Mouse (Mus musculus) kidney, adult 18-20 months (tissue): ENCODE results near the gene Wfikkn1.
A peak's percentile ranks its signal among the peaks of the same experiment; 100 is the strongest.
"Not testable (repeated sequence)": the region's sequence is repeated elsewhere in the genome, so short reads cannot be mapped to it uniquely, and the experiment has no call there.

Experiments used
- DNase-seq: peaks from one replicate; pipeline ENCODE4 v3.0.0; 2021

Gene Wfikkn1

DNA sequence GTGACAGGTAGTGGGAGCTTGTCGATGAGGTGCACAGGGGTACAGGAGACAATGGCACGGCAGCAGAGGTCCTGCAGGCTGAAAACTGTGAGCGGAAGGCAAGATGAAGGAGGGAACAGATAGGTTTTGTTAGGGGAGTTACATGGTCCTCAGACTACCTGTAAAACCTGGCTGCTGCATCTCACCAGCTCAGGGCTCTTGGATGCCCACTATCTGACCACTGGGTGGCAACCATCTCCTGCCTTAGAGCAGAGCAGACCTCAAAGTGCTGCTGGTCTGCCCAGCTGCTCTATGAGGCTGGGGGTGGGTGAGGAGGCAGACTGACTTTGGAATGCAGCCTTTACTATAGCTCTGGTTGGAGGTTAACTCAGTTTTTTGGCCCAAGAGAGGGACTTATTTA lies 3.2 kb upstream of the Wfikkn1 start:
- no peak for DNase-seq

DNA sequence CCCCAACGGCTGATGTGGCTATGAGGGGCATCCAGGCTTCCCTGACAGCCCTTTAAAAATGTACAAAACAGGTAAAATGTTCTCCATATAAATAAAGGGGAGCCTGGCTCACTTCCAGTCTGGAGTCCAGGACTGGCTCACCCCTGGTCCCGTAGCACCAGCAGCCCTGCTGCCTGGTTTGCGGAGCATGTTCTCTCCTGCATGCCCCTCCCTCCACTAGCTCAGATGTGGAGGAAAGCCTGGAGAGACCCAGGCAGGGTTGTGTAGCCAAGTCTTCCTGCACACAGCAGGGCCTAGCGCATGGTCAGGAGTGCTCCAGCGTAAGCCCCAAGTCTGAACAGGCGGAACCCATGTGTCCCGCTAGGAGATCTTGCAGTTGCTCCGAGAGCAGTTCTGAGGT lies 2.6 kb upstream of the Wfikkn1 start:
- DNase-seq = no peak

DNA sequence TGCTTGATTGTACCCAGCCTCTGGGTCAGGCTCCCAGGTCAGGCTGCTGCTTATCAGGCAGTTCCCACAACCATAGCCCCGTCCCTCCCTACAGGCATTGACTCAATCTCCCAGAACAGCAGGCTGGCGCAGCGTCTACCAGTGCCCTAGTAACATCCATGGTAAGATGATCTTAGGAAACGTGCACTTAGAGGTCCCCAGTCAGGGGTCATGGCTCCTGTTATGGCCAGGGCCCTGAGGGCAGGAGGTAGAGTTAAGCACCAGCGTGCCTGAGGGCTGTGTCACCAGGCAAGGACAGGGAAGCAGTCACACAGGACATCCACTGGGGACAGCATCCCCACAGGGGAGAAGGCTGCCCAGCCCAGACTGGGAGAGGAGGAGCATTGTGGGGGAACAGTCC lies 1.6 kb upstream of the Wfikkn1 start:
- no peak for DNase-seq

DNA sequence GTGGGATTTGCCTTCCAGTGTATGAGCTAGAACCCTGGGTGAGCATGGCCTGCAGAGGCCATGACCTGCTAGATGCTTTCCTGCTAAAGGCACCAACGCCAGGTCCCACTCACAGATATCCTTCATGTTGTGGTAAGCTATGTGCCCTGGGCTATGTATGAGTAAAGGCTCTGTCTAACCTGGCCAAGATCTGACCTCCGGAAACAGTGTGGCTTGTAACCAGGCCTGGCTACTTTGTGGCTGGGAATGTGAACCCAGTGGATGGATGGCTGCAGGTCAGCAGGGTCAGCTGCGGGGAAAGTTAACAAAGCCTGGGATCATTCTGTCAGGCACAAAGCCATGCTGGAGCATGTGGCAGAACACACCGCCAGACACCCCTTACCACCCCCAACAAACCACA lies 1.0 kb upstream of the Wfikkn1 start:
- no peak for DNase-seq

DNA sequence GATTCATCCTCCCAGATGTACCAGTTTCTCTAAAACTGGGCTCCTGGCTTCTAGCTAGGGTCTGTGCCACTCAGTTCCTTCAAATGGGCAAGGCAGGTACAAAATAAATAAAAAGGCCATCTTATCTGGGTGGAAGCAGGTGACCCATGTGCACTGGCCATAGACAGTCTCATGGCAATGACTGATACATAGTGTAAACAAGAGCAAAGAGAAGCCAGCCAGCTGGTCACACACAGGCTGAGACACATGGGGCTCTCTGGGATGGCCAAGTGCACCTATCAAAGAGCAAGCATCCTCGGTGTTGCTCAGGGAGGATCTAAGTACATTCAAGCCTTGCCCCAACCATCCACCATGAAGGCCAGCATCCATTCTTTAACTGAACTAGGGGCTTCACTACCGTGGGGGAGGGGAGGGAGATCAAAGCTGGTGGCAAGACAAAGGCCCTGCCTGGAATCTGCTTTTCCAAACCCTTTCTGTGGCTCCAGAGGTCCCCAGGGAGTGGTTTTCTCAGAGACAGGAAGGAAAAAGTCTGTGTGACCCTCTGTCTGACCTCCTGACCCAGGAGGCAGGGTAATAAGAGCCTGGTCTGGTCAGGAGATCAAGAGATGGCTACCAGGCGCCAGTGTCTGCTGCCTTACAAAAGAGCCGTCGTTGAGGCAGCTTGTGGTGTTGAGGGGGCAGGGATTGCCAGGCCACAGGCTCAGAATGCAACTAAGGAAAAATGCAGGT lies 419 bp upstream of the Wfikkn1 start:
- no peak for DNase-seq

DNA sequence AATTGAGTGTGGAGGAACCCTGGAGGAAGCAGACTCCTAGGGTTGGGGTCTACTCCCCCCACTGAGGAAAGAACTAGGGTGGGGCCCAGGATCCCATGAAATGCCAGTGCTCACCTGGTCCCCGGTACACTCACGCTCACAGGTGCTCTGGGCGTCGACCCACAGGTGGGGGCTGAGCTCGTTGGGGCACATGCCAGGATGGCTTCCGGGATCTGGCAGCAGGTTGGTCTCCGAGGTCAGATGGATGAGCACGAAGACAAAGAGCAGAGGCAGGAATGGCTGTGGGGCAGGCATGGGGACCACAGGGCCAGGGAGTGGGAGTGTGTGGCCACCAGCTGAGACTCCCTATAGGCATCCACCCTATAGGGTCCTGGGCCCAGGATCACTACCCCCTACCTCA lies 908 bp downstream of the Wfikkn1 start:
- no peak for DNase-seq

DNA sequence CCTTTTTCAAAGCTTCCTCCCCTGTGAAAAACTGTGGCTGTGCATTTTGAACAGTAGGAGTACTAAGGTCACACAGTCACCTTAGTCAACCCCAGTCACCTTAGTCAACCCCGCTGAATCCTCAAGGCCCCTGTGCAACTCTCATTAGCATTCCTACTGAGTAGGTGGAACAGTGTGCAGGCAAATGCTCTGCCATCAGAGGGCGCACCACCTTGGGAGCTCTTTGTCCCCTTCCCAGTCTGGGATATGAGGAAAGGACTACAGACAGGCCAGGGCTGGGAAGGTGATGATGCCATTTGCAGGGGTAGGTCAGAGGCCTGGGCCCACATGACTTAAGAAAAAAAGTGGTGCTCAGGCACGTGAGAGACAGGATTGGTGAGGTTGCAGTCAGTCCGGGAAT lies 1.4 kb downstream of the Wfikkn1 start:
- DNase-seq = peak; percentile 75

DNA sequence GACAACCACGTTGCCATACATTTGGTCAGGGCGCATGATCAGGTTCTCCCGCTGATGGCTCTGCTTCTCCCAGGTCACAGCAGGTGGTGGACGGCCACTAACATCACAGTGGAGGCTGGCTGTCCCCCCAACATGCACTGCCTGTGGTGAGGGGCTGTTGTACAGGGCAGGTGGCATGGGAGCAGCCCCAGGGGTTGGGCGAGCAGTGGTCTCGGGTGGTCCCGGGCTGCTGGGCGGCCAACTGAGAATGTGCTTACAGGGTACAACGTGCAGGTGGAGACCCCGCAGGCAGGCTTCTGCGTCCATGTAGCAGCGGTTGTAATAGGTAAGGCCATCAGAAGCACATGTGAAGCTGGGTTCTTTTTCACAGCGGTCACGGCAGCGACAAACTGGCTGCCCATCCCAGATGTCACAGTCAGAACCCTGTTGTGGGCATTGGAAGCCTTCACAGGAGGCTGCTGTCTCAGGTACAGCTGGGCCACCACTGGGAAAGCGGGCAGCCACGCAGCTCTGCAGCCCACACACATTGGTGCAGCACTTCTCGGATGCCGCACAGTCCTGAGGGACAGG lies 2.0 kb downstream of the Wfikkn1 start:
- DNase-seq = no peak

DNA sequence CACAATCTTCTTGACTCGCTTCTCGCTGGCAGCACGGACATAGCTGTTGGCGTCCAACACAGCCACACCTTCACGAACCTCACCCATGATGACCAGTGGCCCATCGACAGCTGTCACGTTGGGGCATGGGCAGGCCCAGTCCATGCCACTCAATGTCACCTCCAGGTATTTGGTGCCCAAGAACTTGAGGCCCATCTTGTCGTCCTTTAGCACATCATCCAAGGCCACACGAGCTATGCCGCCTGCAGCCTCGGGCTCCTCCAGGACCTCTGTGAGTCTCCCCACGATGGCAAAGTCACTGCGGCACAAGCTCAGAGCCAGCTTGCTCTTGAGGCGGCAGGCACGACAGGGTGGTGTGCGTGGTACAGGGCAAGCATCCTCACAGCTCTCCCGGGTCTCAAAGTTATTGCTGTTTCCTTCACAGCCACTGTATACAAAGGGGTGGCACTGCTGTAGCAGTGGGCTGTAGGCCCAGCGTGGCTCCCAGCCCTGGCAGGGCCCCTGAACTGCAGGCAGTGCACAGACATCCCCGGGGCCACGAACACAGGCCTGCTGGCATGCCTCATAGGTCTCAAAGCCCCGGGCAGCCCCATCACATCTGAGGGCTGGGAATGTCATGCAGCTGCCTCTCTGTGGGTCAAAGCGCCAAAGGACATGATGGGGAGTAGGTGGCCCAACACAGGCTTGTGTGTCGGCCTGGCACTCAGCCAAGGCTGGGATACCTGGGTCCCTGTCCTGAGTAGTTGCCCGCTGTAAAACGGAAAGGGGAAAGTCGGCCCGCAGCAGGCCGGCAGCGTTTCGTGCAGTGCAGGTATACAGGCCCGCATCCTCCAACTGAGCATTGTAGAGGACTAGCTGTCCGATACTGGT lies 2.7 kb downstream of the Wfikkn1 start:
- no peak for DNase-seq

DNA sequence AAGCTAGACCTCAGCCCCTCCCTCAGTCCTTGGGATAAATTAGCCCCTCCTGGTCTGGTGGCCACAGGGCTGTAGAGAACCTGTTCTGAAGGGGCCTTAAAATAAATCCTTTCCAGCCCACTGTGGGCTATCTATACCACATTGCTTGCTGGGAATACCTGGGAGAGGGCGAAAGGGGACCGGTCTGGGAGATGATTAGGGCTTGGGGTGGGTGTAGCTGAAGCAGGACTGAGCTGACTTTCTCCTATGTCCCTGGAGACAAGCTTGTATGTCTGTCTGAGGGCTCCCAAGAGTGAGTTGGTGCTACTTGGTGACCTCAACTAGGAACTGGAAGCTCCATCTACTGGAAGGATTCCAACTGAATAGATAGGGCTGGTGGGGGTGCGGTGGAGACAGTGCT lies 3.6 kb downstream of the Wfikkn1 start:
- no peak for DNase-seq

DNA sequence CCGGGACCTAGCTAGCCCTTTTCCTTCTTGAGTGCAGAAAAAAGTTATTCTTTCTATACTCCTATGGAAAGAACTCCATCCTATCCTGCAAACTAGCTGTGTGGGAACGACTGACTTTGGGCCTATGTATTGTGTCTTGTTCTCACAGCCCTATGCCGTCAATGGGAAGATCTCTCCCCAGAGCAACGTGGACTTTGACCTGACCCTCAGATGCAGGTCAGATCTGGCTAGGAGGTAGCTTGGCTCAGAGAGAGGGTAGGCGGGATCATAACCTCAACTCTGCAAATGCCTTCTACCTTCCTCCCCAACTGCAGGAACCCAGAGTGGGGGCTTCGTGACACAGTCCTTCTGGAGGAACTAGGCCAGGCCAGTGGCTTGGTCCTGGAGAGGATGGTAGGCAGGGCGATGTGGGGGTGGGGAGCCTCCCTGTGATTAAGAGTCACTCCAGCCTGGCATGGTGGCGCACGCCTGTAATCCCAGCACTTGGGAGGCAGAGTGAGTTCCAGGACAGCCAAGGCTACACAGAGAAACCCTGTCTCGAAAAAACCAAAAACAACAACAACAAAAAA lies 4.2 kb downstream of the Wfikkn1 start:
- DNase-seq = peak; percentile 76

DNA sequence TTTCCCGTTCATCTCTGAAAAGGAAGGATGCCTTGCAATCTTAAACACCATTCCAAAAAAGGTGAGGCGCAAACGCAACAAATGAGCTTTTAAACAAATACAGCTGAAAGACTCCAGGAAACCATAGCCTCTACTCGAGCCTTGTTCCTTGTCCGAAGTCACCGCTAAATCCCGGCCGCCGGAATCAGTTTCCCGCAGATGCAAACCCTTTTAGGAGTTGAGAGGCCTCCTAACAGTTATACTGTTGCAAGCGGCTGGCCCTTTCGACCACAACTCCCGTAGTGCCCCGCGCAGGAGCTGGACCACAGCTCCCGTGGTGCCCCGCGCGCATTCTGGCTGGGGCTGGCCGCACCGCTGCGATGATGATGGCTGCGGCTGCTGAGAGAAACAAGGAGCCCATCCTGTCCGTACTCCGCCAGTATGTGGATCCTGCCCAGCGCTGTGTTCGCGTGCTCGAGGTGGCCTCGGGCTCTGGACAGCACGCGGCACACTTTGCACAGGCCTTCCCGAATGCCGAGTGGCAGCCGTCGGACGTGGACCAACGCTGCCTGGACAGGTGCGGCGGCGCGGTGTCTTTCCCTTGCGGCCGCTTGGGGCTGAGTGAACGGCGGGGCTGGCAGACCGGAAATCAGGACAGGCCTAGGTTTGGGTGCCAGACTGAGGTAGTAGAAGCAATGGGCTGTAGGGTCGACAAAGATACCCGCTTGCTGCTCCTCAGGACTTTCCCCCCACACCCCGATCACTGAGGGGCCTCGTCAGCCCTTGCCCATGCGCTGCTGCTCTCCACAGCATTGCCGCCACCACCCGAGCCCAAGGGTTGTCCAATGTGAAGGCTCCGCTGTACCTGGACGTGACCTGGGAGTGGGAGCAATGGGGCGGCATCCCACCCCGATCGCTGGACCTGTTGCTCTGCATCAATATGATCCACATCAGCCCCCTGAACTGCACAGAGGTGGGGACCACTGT lies 5.2 kb downstream of the Wfikkn1 start:
- DNase-seq = peak; percentile 92

DNA sequence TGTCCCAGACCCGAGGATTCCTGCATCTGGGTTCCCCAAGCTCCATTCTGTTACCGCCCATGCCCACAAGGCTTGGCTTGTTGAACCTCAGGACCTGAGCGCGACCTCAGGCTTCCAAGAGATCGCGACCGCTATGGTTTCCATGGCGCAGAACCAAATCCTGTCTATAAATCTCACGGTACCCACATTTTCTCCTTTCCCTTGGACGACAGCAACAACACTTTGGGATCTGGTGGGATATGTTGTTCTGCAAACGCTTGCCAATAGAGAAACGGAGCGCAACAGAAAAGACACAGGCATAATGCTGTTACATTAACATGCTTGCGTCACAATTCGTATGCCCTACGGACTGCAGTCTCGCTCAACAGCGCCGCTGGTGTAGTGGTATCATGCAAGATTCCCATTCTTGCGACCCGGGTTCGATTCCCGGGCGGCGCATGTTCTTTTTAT lies 5.9 kb downstream of the Wfikkn1 start, which contains the start of gene Mettl26:
Gene Mettl26 (plus strand): TSS at position 354 of the 450 bp plus-strand sequence.
- peak; percentile 98 for DNase-seq

DNA sequence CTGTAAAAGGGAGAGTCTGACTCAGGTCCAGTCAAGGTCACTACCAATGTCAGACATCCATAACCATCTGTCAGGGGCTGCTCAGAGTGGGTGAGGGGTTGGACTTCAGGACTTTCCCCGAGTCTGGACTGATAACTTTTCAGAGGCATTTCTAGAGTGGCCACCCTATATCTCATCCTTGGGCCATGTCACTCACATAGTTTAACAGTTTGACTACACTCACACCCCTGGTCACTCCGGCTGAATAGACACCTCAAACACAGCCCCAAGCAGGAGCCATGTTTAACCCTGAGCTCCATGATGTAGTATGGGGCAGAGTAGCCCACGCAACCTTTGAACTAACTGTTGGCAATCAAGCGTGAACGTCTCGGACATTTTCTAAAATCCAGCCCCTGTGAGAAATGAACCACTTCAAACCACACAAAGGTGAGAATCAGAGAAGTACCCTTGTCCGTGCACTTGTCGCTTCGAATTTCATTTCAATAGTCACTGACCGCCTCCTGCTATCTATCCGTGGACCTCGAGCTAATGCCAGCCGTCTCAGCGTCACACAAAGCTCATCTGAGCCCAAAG lies 6.4 kb downstream of the Wfikkn1 start:
- DNase-seq = no peak

DNA sequence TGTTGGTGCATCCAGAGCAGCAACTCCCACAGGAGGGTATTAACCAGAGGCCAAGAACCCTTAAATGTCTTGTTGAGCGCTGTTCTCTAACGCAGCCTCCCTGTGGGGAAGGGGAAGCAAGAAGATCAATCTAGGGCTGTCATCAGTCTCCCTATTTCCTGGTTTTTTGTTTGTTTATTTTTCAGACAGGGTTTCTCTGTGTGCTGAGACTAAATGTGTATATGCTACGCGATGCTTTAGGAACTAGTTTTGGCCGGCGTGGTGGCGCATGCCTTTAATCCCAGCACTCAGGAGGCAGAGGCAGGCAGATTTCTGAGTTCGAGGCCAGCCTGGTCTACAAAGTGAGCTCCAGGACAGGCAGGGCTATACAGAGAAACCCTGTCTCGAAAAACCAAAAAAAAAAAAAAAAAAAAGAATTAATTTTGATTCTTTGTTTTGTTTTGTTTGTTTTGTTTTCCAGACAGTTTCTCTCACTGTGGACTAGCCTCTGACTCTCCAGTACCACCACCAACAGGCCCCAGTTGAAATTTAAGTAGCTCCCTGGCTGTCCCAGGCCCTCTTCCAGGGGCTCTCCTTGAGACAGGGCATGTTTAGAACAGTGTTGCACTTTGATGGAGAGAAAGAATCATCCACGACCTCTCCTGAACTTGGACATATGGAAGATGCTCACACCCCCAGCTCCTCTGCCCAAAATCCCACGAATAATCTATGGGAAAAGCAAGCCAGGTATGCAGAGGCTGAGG lies 7.1 kb downstream of the Wfikkn1 start:
- DNase-seq = no peak

DNA sequence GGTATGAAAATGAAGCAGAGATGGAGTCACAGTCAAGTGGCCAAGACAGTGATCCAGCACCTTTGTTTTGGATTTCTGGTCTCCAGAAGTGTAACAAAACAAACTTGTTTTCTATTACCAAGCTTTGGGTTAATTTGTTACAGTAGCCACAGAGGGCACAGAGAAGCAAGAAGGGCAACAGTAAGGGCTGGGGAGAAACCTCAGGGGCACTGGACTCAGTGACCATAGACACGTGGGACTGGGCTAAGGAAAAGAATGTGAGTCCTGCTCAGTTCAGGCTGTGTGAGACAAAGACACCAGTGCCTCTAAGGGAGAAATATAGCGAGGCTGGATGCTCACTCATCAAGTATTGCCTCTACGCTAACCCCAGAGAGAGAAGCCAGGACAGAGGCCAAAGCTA lies 8.0 kb downstream of the Wfikkn1 start:
- no peak for DNase-seq

DNA sequence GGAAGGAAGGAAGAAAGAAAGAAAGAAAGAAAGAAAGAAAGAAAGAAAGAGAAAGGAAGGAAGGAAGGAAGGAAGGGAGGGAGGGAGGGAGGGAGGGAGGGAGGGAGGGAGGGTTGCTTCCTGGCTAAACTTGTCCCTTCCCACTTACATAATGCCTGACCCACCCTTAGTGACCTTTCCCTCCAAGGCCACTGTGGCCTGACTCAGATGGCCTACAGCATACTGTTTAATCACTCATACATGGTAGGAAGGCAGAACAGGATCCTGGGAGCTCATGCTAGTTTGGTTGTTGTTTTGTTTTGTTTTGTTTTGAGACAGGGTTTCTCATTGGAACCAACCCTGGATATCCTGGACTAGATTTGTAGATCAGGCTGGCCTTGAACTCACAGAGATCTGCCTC lies 9.1 kb downstream of the Wfikkn1 start:
- not testable (repeated sequence) for DNase-seq

DNA sequence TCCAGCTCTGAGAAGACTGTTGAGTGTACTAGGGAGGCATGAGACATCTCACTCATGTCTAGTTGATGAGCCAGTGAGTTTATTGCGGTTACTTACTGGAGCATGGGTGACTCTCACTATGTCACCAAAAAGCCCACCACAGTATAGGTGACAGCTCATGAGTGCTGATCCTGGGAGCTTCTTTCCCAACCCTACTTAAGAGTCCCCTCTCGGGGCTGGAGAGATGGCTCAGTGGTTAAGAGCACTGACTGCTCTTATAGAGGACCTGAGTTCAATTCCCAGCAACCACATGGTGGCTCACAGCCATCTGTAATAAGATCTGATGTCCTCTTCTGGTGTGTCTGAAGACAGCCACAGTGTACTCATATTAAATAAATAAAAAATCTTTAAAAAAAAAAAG lies 10.7 kb downstream of the Wfikkn1 start:
- DNase-seq = no peak

DNA sequence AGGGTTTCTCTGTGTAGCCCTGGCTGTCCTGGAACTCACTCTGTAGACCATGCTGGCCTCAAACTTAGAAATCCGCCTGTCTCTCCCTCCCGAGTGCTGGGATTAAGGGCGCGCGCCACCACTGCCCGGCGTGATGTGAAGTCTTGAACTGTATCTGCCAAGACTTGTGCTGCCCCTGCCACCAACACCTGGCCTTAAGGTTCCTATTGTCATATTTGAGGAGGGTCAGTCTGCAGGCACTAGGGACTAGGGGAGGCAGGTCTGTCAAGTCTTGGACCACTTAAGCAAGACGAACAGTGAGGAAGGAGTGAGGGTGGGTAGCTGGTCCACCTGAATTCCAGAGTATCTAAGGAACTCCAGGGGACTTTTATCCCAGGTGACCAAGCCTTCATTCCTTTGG lies 11.2 kb downstream of the Wfikkn1 start:
- DNase-seq = no peak

DNA sequence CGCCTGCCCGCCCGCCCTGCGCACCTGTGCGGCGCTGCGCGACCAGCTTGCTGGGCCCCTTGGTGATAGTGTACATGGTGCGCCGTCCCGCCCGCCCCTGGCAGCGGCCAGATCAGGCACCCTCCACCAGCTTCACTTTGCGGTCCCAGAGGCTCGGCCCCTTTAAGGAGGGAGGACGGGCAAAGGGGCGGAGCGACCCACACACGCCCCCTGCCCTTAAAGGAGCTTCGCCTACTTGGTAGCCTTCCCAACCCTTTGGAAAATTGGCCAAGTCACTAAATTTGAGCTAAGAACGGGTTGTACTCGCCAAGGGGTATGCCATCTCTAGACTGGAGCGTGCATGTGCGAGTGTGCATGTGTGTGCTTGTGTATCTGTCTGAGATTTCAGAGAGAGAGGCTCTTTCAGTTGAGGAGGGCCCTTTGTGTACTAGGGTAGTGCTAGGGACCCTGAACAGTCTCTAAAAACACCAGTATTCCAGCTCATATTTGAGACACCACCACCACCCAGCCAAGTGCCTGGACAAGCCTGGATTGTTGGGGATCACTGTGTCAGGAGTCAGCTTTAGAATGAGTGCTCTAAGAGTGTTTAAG lies 12.0 kb downstream of the Wfikkn1 start, which contains the start of gene Mcrip2:
Gene Mcrip2 (minus strand): TSS at position 164 of the 591 bp plus-strand sequence.
- DNase-seq = peak; percentile 90
